Mouse (Mus musculus) G1E (cell line): ENCODE measurements around the gene Calhm2.

Source experiments
- CTCF ChIP-seq: IDR thresholded peaks from 2 replicates; pipeline ENCODE4 v1.5.1; 2012; ENCODE audit warnings: low read depth, low read length, inconsistent platforms, mixed read lengths
- GATA1 ChIP-seq: IDR thresholded peaks from 2 replicates; pipeline ENCODE4 v1.6.1; 2012; ENCODE audit warnings: borderline replicate concordance, low read length, inconsistent platforms, mixed read lengths
- POLR2AphosphoS5 ChIP-seq: IDR thresholded peaks from 2 replicates; pipeline ENCODE4 v1.6.1; 2012; ENCODE audit warnings: low read depth, low read length, inconsistent platforms; ENCODE audit not compliant: insufficient replicate concordance
- TAL1 ChIP-seq: conservative IDR thresholded peaks from 2 replicates; pipeline ENCODE4 v1.6.1; 2012; ENCODE audit warnings: low read depth, low read length, inconsistent platforms, mixed read lengths

- TF ChIP-seq CTCF (no peak), TAL1 (no peak), POLR2AphosphoS5 (no peak), GATA1 (no peak)
These were observed 41.2 kb upstream of the Calhm2 start for GRCm38 (mm10) chr19:47179272-47179809.
